Mouse (Mus musculus) retina, postnatal 1 day (tissue): ENCODE measurements around the gene Erich3.
A peak's percentile ranks its signal among the peaks of the same experiment; 100 is the strongest.

Source experiments
- DNase-seq: peaks from one replicate; pipeline ENCODE4 v3.0.0-alpha.2; 2012

Gene Erich3

GRCm38 (mm10) chr3:154682570-154682969, 18.9 kb downstream of the Erich3 start:
- no peak for DNase-seq

DNA sequence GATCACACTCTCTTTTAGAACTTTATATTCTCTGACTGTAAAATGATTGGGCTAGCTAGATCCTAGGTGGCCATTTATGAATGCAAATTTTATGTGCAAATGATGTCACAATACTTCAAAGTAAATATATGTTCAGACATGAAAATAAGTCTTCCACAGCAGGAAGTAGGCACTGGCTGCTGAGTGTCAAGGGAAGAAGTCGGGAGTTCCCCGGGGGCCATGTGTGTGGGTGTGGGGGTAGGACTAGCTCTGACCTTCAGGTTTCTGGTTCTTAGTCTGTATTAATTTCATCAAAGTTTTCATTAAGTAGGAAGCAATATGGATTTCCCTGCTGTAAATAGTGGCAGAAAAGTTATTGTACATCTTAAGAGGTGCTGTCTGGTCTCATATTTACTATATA, 20.0 kb downstream of the Erich3 start:
- DNase-seq: no peak

- no peak for DNase-seq
These were observed 26.6 kb downstream of the Erich3 start for GRCm38 (mm10) chr3:154690260-154690659.

DNA sequence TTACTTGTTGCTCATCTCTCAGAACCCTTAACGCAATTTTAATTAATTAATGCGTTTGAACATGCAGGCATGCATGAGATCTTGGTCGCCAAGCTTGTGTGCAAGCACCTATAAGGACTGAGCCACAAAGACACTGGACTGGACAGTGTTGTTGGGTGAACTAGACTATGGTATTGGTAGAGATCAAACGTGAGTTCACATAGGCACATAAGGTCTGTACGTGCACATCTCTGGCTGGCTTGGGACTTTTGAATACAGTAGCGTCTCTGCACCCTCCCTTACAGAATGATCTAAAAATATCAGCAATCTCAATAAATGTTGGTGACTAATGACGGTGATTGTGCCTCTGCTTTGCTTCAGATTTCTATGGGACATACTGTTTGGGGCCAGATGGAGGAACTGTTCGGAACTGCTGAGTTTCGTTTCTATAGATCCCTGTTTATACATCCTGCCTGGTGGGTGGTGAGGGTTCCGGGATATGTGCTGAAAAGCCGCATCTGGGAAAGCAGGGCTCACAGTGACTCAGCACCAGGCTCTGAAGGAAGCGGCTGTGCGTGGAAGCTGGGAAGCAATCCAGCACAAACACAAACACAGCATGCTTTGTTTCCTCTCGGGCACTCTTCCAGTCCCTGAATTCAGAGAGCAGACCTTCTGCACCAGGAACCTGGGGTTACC, 28.4 kb downstream of the Erich3 start:
- peak; percentile 73 for DNase-seq

GRCm38 (mm10) chr3:154692572-154692922, 28.9 kb downstream of the Erich3 start:
- no peak for DNase-seq

DNA sequence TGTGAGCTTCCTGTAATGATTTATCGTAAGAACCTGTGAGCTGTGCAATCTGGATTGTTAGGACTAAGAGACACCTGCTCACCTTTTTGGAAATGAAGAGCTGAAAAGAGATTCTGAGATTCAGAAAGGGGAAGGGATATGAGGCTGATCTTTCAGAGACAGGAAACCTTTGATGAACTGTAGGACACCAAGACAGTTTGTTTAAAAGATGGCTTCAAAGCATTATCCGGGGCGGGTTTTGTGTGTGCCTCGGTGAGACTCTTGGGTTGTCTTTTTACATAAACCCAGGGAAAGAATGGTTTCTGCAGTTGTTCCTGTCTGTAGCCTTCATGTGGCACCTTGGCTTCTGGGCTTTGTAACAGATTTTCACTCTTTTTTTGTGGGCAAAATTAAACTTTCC, 30.2 kb downstream of the Erich3 start:
- DNase-seq: no peak

DNA sequence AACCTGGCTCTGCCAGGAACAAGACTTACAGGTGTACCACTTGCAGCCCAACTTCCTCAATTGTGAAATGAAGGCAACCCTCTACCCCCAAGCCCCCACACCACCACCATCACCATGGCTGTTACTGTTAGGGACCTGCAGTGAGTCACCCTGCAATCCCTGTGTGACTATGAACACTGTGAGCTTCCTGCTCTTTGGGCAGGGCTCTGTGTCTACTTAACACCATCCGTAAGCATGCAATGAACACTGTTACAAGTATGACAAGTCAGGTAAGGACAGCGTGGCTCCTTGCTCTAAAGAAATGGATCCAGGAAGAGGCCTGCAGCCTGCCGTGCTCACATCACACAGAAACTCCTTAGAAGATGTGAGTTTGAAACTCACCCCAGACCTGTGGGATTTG, 33.0 kb downstream of the Erich3 start:
- DNase-seq: no peak

- DNase-seq: no peak
These were observed 35.2 kb downstream of the Erich3 start for GRCm38 (mm10) chr3:154698907-154699306.

- DNase-seq: no peak
These were observed 36.6 kb downstream of the Erich3 start for GRCm38 (mm10) chr3:154700296-154700695.

- peak; percentile 25 for DNase-seq
These were observed 37.1 kb downstream of the Erich3 start for GRCm38 (mm10) chr3:154700735-154701134.

- no peak for DNase-seq
These were observed 41.1 kb downstream of the Erich3 start for GRCm38 (mm10) chr3:154704755-154705154.

- DNase-seq: no peak
These were observed 44.5 kb downstream of the Erich3 start for GRCm38 (mm10) chr3:154708150-154708549.

DNA sequence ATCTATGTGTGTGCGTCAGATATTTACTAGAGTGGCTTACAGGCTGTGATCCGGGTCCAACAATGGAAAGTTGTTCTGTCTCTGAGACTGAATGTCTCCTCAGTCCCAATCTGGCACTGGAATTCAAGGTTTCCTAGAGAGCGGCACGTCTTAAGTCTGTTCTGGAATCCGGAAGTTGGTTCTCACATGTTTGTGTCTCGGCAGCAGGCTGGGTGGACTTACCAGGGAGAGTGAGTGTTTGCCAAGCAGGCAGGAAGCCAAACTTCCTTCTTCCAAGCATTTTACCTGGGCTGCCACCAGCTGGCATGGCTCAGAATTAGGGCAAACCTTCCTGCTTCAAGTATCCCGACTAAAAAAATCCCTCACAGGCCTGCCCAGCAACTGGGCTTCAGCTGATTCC, 59.5 kb downstream of the Erich3 start:
- no peak for DNase-seq

GRCm38 (mm10) chr3:154731431-154731830, 67.8 kb downstream of the Erich3 start:
- DNase-seq: peak; percentile 40

DNA sequence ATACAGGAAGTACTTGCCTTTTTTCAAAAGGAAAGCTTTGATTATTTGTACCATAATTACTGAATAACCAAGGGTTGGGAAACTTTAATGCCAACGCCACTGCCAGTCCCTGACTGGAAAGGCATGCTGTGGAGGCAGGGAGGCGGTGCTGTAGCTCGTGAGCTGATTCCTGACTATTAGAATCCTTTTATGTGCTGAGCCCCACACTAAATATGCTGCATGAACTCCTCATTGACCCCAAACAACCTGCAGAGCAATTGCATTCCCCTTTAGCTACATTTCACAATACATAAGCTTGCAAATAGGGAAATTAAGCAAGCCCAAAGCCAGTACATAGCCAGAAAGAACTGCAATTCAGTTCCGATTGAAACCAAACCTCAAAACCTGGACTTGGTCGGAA, 77.8 kb downstream of the Erich3 start:
- no peak for DNase-seq

- peak; percentile 18 for DNase-seq
These were observed 79.3 kb downstream of the Erich3 start for GRCm38 (mm10) chr3:154742927-154743326.

DNA sequence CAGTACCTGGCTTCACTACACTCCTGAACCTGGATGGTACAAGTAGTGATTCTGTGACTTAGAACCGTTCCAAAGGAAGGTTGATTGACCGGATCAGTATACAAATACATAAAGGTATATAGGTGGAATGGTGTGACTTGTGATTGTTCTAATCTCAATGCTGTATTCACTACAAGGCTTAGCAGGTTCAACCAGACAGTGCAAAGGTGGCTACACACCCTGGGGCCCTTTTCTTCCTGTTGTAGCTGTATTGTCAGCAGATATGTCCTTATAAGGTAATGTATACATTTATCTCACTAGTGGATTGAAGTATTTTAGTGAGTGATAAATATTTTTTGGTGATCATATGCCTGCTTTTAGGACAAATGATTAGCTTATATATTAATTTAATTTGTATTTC, 80.7 kb downstream of the Erich3 start:
- DNase-seq: no peak

DNA sequence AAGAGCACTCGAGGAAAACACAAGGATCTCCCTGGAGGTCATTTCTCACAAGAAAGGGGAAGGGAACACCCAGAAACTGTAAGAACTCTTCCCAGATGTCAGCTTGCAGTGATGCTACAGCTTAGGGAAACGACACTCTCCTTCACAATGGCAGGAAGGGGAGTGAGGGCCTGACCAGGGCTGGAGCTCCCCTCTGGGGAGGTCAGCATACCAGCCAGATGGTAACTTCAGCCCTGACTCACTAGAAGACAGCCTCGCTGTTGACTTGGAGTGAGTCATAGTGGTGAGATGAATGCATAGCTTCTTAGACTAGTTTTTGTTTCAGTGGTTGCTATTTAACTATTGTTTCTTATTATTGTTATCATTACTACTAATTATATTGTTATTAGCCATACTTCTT, 90.8 kb downstream of the Erich3 start:
- no peak for DNase-seq

- no peak for DNase-seq
These were observed 91.6 kb downstream of the Erich3 start for GRCm38 (mm10) chr3:154755225-154755624.

GRCm38 (mm10) chr3:154758089-154758488, 94.4 kb downstream of the Erich3 start:
- no peak for DNase-seq

DNA sequence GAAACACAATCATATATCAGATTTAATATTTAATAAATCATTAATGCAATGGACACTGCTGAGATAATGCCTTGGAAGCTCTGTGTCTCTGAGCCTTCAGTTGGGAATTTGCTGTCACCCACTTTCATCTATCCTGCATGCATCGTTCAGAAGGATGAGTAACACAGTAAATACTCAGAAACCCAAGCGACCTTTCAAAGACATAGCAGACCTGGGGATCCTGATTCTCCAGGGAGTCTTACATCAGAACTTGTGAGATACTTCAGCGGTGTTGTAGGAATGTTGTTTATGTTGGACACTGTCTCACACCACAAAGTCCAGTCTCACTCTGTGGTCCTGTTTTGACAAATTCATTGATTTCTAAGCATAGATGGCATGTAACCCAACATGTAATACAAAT, 97.4 kb downstream of the Erich3 start:
- no peak for DNase-seq

DNA sequence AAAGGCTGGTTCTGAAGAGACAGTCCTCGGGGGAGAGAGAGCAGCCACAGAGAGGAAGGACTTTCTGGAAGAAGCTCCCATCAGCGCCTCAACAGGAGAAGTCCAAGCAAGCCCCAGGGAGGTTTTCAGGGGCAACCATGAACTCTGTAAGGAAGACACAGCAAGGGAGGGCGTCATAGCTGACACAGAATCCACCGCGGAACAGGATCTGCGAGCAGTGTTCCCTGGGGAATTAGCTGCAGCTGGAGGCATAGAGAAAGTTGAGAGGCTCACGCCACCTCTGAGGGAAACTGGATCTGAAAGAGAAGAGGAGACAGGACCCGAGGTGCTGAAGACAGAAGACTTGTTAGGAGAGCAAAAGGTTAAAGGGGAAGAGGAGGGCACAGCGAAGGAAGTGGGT, 99.7 kb downstream of the Erich3 start:
- no peak for DNase-seq

- DNase-seq: no peak
These were observed 100.5 kb downstream of the Erich3 start for GRCm38 (mm10) chr3:154764115-154764514.

DNA sequence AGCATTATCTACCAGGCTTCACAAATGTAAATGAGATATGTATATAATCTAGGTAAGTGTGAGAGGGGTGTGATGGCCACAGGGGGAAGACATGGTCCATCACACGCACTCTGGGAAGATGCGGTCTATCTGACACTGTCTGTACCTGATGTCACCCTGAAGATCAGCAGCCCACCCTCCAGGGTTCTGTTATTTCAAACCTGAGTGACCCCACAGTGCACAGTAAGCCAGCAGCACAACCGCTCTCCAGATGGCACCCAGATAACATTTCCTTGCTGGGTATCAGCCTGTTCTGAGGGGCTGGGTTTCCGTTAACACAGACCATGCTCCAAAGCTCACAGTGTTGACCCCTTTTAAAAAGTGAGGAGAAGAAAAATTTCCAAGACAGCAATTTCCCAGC, 102.7 kb downstream of the Erich3 start:
- DNase-seq: no peak

GRCm38 (mm10) chr3:154771651-154772050, 108.0 kb downstream of the Erich3 start:
- no peak for DNase-seq
